In genomic region chr8:79149880-79150279, GRCm38 (mm10) we compare ENCODE assay signal across 31 mouse cellular contexts.
"Had no signal": no experiment of that assay in that cellular context is flagged by ENCODE, and none has a peak within 500 bp of the region (broad histone marks: within the 10 kb centered on the region; RNA-seq: fewer than 3 reads in every experiment).

No protein-coding gene starts in this region.

- H3K9me3 ChIP-seq: heart, embryonic 10.5 days; heart, embryonic 12.5 days; heart, embryonic 13.5 days; heart, embryonic 15.5 days; hindbrain, embryonic 10.5 days; hindbrain, embryonic 12.5 days; hindbrain, embryonic 13.5 days; hindbrain, embryonic 15.5 days; intestine, embryonic 15.5 days; kidney, embryonic 15.5 days had no signal

- H3K4me1 ChIP-seq: hindbrain, embryonic 10.5 days; hindbrain, embryonic 12.5 days; kidney, embryonic 15.5 days had no signal

- H3K4me2 ChIP-seq: heart, embryonic 11.5 days; heart, embryonic 12.5 days; heart, embryonic 13.5 days; heart, embryonic 15.5 days; hindbrain, embryonic 12.5 days; hindbrain, embryonic 13.5 days; hindbrain, embryonic 14.5 days; hindbrain, embryonic 15.5 days; intestine, embryonic 15.5 days; kidney, embryonic 15.5 days had no signal

- H3K4me3 ChIP-seq: heart, embryonic 10.5 days; heart, embryonic 12.5 days; heart, embryonic 13.5 days; heart, embryonic 15.5 days; hindbrain, embryonic 10.5 days; hindbrain, embryonic 12.5 days; hindbrain, embryonic 13.5 days; hindbrain, embryonic 15.5 days; intestine, embryonic 15.5 days; kidney, embryonic 15.5 days; layer of hippocampus, adult 2 months; left cerebral cortex, adult 2 months had no signal

- H3K36me3 ChIP-seq: intestine, embryonic 15.5 days had no signal

- H3K27ac ChIP-seq: heart, embryonic 10.5 days; heart, embryonic 13.5 days; heart, embryonic 15.5 days; hindbrain, embryonic 10.5 days; hindbrain, embryonic 12.5 days; hindbrain, embryonic 13.5 days; hindbrain, embryonic 14.5 days; hindbrain, embryonic 15.5 days; hindbrain, postnatal 0 days; intestine, embryonic 15.5 days; kidney, embryonic 15.5 days; kidney, postnatal 0 days; layer of hippocampus, adult 2 months; left cerebral cortex, adult 2 months had no signal

- H3K27me3 ChIP-seq: heart, embryonic 12.5 days; heart, embryonic 13.5 days; heart, embryonic 15.5 days; hindbrain, embryonic 12.5 days; hindbrain, embryonic 13.5 days; hindbrain, embryonic 15.5 days; intestine, embryonic 15.5 days; kidney, embryonic 15.5 days had no signal

- H3K9ac ChIP-seq: heart, embryonic 12.5 days; heart, embryonic 13.5 days; heart, embryonic 15.5 days; hindbrain, embryonic 12.5 days; hindbrain, embryonic 13.5 days; hindbrain, embryonic 14.5 days; hindbrain, embryonic 15.5 days; intestine, embryonic 15.5 days; kidney, embryonic 15.5 days had no signal

- DNase-seq: heart, postnatal 10 days; heart, postnatal 14 days; heart, postnatal 36 days; heart, postnatal 4 days; kidney, adult 11 months; kidney, adult 18-20 months; kidney, adult 2 months; kidney, adult 8-10 months; kidney, adult 9 months; kidney, postnatal 10 days; kidney, postnatal 14 days; kidney, postnatal 36 days; kidney, postnatal 4 days; layer of hippocampus, adult 9-11 months; layer of hippocampus, postnatal 36 days had no signal
